Mouse (Mus musculus): ENCODE results near the gene Gm4131. TPM values are rescaled to one million over a fixed set of nuclear protein-coding genes. Genes with fewer than 3 reads are reported as not detected.

The Gm4131 gene
- polyA plus RNA-seq, 1 experiment: not detected

DNA sequence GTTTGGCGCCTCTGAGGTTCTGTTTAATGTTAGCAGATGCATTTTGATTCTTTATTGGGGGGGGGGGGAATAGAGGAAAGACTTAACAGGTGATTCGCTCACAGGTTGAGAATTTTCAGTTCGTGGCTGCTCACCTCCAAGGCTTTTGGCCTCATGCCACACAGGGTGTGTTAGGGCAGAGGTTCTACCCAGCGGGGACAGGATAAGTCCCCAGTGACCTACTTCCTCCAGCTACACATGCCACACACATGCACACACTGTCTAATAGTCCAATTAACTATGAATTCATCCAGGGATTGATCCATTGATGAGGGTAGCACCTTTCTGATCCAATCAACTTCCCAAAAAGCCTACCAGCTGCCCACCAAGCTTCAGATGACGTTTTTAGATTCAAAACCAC, 12.9 kb downstream of the Gm4131 start:
- Histone ChIP-seq H3K4me1 (peaks cover 13% of the 10 kb centered on the region), H3K36me3 (replicated peaks; ENCODE audit: low read length) (no peaks in the 10 kb centered on the region), H3K9me3 (0 out of 2 replicates have a peak, but pooled peaks cover 2% of the 10 kb centered on the region), H3K27me3 (replicated peaks) (peaks cover 56% of the 10 kb centered on the region), H3K4me3 (replicated peaks) (no peak overlapping the region)
- TF ChIP-seq GATA1 (IDR thresholded peaks at IDR 0.05; ENCODE audit: borderline replicate concordance, low read length) (no peak), FLI1 (IDR thresholded peaks at IDR 0.05; ENCODE audit: low read length) (no peak)

DNA sequence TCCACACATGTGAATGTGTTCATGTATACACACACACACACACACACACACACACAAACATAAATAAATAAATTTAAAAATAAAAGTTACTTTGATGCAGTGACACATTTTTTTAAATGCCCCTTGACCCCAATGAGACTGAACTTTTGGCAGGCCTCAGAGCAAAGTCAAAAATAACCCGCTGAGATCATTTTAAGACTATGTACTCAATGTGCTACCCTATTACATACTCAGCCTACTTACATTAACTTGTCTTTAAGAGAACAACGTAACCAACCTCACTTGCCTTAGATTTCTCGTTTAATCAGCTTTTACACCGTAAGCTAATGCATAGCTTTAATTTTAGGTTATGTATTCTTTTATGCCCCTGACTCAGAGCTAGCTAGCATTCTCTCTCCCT, 13.9 kb downstream of the Gm4131 start:
- no peak for TF ChIP-seq FLI1 (IDR thresholded peaks at IDR 0.05; ENCODE audit: low read length)
- TF ChIP-seq GATA1 (IDR thresholded peaks at IDR 0.05; ENCODE audit: borderline replicate concordance, low read length): no peak
- Histone ChIP-seq H3K4me3 (replicated peaks) (no peak overlapping the region), H3K9me3 (0 out of 2 replicates have a peak, but pooled peaks cover 2% of the 10 kb centered on the region), H3K27me3 (replicated peaks) (peaks cover 51% of the 10 kb centered on the region), H3K4me1 (peaks cover 13% of the 10 kb centered on the region), H3K36me3 (replicated peaks; ENCODE audit: low read length) (no peaks in the 10 kb centered on the region)

DNA sequence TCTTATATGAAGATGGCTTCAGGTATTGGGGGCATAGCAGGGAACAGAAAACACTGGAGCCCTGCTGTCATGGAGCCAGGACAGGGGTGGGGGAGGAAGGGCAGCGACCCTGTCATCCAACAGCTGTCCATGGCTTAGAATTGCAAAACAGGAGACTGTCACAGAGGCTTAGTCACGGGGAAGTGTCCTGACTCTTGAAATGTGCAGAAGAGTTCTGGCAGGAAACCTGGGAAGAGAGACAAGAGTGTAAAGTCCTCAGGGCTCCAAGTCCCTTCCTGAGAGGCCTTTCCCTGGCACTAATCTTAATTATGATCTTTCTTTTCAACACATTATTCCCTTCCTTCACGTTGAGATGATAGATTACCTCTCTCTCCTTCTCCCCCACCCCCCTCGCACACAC, 16.6 kb downstream of the Gm4131 start:
- no peak for TF ChIP-seq FLI1 (IDR thresholded peaks at IDR 0.05; ENCODE audit: low read length)
- no peak for TF ChIP-seq GATA1 (IDR thresholded peaks at IDR 0.05; ENCODE audit: borderline replicate concordance, low read length)
- H3K27me3 ChIP-seq (replicated peaks): peaks cover 25% of the 10 kb centered on the region
- peaks cover 3% of the 10 kb centered on the region; the same call in 1 of the 2 replicates for H3K9me3 ChIP-seq
- H3K36me3 ChIP-seq (replicated peaks; ENCODE audit: low read length): no peaks in the 10 kb centered on the region
- no peak overlapping the region for H3K4me3 ChIP-seq (replicated peaks)
- peaks cover 2% of the 10 kb centered on the region for H3K4me1 ChIP-seq

DNA sequence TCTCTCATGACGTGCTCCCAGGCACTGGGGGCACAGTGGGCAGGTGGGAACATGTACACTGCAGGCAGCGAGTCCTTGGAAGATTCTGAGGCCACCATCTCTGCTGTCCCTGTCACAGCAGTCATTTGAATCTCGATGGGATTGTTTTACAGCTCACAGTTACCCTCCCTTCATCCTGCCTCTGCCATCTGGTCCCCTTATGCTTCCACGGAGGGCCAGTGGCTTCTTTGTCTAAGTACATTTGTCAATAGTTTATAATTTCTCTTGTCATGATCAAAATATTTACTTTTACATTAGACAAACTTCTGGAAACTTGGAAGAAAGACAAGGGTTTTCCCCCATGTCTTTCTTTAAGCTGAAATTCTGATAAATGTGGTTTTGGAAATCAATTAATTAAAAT, 20.0 kb downstream of the Gm4131 start:
- TF ChIP-seq FLI1 (IDR thresholded peaks at IDR 0.05; ENCODE audit: low read length) (no peak), GATA1 (IDR thresholded peaks at IDR 0.05; ENCODE audit: borderline replicate concordance, low read length) (no peak)
- Histone ChIP-seq H3K4me1 (no peaks in the 10 kb centered on the region), H3K27me3 (replicated peaks) (peaks cover 4% of the 10 kb centered on the region), H3K36me3 (replicated peaks; ENCODE audit: low read length) (no peaks in the 10 kb centered on the region), H3K4me3 (replicated peaks) (no peak overlapping the region), H3K9me3 (peaks cover 15% of the 10 kb centered on the region)

DNA sequence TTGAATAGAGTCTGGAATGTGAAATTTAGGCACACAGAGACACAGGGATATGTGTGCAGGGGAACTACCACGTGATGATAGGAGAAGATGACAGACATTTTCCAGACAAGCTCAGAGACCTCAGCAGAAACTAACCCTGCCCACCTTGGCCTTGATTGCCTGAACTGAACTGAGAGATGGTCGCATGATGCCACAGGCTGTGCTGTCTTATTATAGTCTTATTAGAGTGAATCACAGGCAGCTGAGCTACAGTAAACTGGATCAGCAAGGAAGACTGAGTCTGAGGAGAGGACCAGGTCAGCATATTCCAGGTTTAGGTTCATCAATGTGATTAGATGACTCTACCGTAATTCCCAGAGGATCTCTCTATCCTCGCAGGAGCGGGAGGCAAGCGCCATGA, 20.4 kb downstream of the Gm4131 start:
- TF ChIP-seq FLI1 (IDR thresholded peaks at IDR 0.05; ENCODE audit: low read length) (no peak), GATA1 (IDR thresholded peaks at IDR 0.05; ENCODE audit: borderline replicate concordance, low read length) (no peak)
- H3K27me3 ChIP-seq (replicated peaks): peaks cover 4% of the 10 kb centered on the region
- no peak overlapping the region for H3K4me3 ChIP-seq (replicated peaks)
- no peaks in the 10 kb centered on the region for H3K36me3 ChIP-seq (replicated peaks; ENCODE audit: low read length)
- H3K4me1 ChIP-seq: no peaks in the 10 kb centered on the region
- H3K9me3 ChIP-seq: peaks cover 15% of the 10 kb centered on the region

DNA sequence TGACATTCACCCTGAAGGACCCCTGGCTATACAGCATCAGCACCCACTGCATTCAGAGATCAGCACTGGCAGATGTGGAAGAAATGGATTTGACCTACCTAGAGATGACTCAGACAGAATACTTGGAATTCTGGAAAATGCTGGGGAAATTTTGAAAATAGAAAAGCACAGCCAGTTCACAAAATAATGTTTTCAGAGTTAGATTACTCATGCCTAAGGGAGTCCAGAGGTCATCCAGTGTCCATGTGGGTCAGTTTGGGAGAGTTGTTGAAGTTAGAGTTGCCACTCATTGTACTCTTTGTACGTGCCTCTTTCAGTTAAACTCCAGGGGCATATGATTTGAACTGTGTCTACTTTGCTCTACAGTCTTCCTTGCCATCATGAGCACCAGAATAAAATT, 25.0 kb downstream of the Gm4131 start:
- Histone ChIP-seq H3K27me3 (replicated peaks) (no peaks in the 10 kb centered on the region), H3K4me3 (replicated peaks) (no peak overlapping the region), H3K9me3 (peaks cover 15% of the 10 kb centered on the region), H3K4me1 (no peaks in the 10 kb centered on the region), H3K36me3 (replicated peaks; ENCODE audit: low read length) (no peaks in the 10 kb centered on the region)
- TF ChIP-seq FLI1 (IDR thresholded peaks at IDR 0.05; ENCODE audit: low read length) (no peak), GATA1 (IDR thresholded peaks at IDR 0.05; ENCODE audit: borderline replicate concordance, low read length) (no peak)

DNA sequence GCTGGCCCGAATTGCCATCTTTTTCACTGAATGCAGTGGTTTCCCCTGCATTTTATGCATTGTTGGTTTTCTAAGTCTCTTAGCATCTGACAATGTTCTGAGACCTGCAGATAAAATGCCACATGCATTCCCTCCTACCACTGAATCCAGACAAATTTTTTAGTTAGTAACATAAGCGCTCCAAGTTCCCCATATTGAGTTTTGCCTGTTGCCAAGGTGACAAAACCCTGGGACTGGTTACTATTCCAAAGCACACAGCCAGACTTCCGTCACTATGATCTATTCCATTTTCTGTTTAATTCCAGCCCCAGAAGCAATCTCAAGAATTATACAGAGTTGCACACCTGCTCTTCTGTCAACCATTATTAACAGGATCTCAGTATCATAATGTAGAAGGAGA, 26.9 kb downstream of the Gm4131 start:
- Histone ChIP-seq H3K27me3 (replicated peaks) (no peaks in the 10 kb centered on the region), H3K4me3 (replicated peaks) (no peak overlapping the region), H3K4me1 (no peaks in the 10 kb centered on the region), H3K9me3 (peaks cover 11% of the 10 kb centered on the region), H3K36me3 (replicated peaks; ENCODE audit: low read length) (no peaks in the 10 kb centered on the region)
- TF ChIP-seq FLI1 (IDR thresholded peaks at IDR 0.05; ENCODE audit: low read length) (no peak), GATA1 (IDR thresholded peaks at IDR 0.05; ENCODE audit: borderline replicate concordance, low read length) (no peak)

DNA sequence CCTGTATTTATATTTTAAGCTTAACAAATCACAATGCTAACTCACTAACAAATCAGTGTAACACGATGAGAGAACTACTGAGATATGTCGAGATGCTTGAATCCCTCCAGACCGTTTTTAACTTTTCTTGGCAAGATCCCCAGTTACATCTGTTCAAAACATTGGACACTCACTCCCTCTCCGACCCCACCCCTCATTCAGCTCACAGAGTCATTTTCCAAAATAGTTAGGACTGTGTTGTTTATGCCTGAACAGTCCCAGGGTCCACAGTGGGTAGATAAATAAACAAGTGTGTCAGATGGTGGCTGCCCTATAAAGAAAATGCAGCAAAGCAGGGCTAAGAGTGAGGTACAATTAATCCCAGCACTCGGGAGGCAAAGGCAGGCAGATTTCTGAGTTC, 29.7 kb downstream of the Gm4131 start:
- Histone ChIP-seq H3K4me3 (replicated peaks) (no peak overlapping the region), H3K9me3 (no peaks in the 10 kb centered on the region), H3K27me3 (replicated peaks) (no peaks in the 10 kb centered on the region), H3K4me1 (no peaks in the 10 kb centered on the region), H3K36me3 (replicated peaks; ENCODE audit: low read length) (no peaks in the 10 kb centered on the region)
- TF ChIP-seq FLI1 (IDR thresholded peaks at IDR 0.05; ENCODE audit: low read length) (no peak), GATA1 (IDR thresholded peaks at IDR 0.05; ENCODE audit: borderline replicate concordance, low read length) (no peak)

DNA sequence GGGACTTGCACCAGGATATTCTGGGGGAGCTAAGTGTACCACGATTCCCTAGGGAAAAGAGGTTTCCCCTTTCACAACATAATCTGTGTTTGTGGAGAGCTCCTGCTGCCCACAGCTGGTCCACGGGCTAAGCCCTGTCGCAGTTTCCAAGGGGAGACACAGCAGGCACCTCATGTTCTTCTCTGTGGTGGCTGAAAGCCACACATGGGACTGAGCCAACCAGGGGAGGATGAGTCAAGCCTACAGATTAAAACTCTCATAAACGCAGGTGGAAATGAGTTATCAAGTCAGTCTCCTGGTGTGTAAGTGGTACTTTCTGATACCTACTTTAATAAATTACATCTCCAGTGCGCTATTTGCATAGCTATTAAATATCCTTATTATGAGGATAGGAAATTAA, 30.6 kb downstream of the Gm4131 start:
- no peaks in the 10 kb centered on the region for H3K27me3 ChIP-seq (replicated peaks)
- TF ChIP-seq GATA1 (IDR thresholded peaks at IDR 0.05; ENCODE audit: borderline replicate concordance, low read length) (no peak), FLI1 (IDR thresholded peaks at IDR 0.05; ENCODE audit: low read length) (no peak)
- no peaks in the 10 kb centered on the region for H3K4me1 ChIP-seq
- no peaks in the 10 kb centered on the region for H3K36me3 ChIP-seq (replicated peaks; ENCODE audit: low read length)
- no peak overlapping the region for H3K4me3 ChIP-seq (replicated peaks)
- no peaks in the 10 kb centered on the region for H3K9me3 ChIP-seq

DNA sequence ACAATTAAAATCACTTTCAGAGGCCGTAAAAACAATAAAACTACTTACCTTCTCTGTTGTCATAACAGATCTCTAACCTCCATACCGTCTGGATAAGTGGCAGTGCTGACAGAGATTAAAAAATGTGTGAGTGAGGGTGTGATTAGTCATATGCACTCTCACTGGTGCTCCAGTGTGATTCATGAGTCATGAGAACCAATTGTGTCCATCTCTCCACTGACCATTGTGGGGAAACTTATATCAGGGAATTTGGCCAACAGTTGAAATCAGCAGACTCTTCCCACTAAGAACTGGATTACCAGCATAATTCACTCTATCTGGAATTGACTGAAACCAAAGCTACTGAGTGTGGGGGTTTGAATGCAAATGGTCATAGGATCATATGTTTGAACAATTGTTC, 35.8 kb downstream of the Gm4131 start:
- H3K36me3 ChIP-seq (replicated peaks; ENCODE audit: low read length): no peaks in the 10 kb centered on the region
- TF ChIP-seq FLI1 (IDR thresholded peaks at IDR 0.05; ENCODE audit: low read length) (no peak), GATA1 (IDR thresholded peaks at IDR 0.05; ENCODE audit: borderline replicate concordance, low read length) (no peak)
- no peak overlapping the region for H3K4me3 ChIP-seq (replicated peaks)

DNA sequence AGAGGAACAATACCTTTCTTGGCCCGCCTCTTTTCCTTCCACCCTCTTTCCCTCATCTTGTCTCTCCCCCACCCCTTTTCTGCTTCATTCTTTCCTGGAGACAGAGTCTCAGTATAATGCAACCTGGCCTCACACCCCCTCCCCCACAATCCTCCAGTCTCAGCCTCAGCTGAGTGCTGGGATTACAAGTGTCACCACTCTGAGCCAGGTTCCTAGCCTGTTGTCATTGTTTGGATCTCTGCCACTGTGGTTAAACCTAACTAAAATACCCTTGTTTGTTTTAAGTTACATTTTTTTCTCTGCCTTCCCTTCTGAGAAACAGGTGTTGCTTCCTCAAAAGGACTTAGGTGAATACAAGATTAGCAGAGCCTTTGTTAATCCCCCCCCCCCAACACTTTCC, 53.9 kb downstream of the Gm4131 start:
- H3K4me1 ChIP-seq: no peaks in the 10 kb centered on the region
- H3K4me3 ChIP-seq (replicated peaks): no peak overlapping the region
- TF ChIP-seq FLI1 (IDR thresholded peaks at IDR 0.05; ENCODE audit: low read length) (no peak), GATA1 (IDR thresholded peaks at IDR 0.05; ENCODE audit: borderline replicate concordance, low read length) (no peak)
- no peaks in the 10 kb centered on the region for H3K36me3 ChIP-seq (replicated peaks; ENCODE audit: low read length)
- H3K9me3 ChIP-seq: no peaks in the 10 kb centered on the region
- no peaks in the 10 kb centered on the region for H3K27me3 ChIP-seq (replicated peaks)

More for the DNA sequence above, 35.8 kb downstream of the Gm4131 start:
- no peaks in the 10 kb centered on the region for H3K4me1 ChIP-seq
- H3K27me3 ChIP-seq (replicated peaks): no peaks in the 10 kb centered on the region
- no peaks in the 10 kb centered on the region for H3K9me3 ChIP-seq
